Mouse (Mus musculus) lung, postnatal 0 days (tissue): ENCODE measurements around the gene Stab1. TPM values are rescaled to one million over a fixed set of nuclear protein-coding genes. Genes with fewer than 3 reads are reported as not detected.

ENCODE experiments used
- ATAC-seq: fragments of 200-750 bp; cut with Nextera tagmentation; 2 replicates; pipeline ENCODE4 v1.8.0; 2017; ENCODE audit warnings: moderate library complexity
- DNase-seq: peaks from one replicate; pipeline ENCODE4 v3.0.0-alpha.2; 2016; ENCODE audit warnings: low spot score
- H3K27ac ChIP-seq: fragments of 300-500 bp; sonication (generic); 2 replicates; pipeline ENCODE4 v1.5.1; 2014; ENCODE audit warnings: antibody characterized with exemption, mild to moderate bottlenecking, low read length, mixed read lengths
- H3K27me3 ChIP-seq: fragments of 300-500 bp; sonication (generic); replicated peaks from 2 replicates; pipeline ENCODE4 v1.6.1; 2014; ENCODE audit warnings: low read length, mixed read lengths; ENCODE audit not compliant: insufficient read depth
- H3K36me3 ChIP-seq: fragments of 300-500 bp; sonication (generic); 2 replicates; pipeline ENCODE4 v1.6.1; 2014; ENCODE audit warnings: low read length, mixed read lengths; ENCODE audit not compliant: insufficient read depth
- H3K4me1 ChIP-seq: fragments of 300-500 bp; sonication (generic); 2 replicates; pipeline ENCODE4 v1.6.1; 2014; ENCODE audit warnings: antibody characterized with exemption, low read depth, low read length, mixed read lengths; ENCODE audit not compliant: insufficient read depth
- H3K4me2 ChIP-seq: fragments of 300-500 bp; sonication (generic); replicated peaks from 2 replicates; pipeline ENCODE4 v1.6.1; 2014; ENCODE audit warnings: low read depth, mild to moderate bottlenecking, low read length, moderate library complexity, mixed read lengths
- H3K4me3 ChIP-seq: fragments of 300-500 bp; sonication (generic); 2 replicates; pipeline ENCODE4 v1.5.1; 2014; ENCODE audit warnings: low read depth, low read length
- H3K9ac ChIP-seq: fragments of 300-500 bp; sonication (generic); replicated peaks from 2 replicates; pipeline ENCODE4 v1.6.1; 2014; ENCODE audit warnings: low read depth, mild to moderate bottlenecking
- H3K9me3 ChIP-seq: fragments of 300-500 bp; sonication (generic); 2 replicates; pipeline ENCODE4 v1.6.1; 2016; ENCODE audit warnings: low read length, mixed read lengths
- CTCF ChIP-seq: IDR thresholded peaks from 2 replicates; pipeline ENCODE4 v1.5.1; 2016; ENCODE audit warnings: antibody characterized with exemption, mild to moderate bottlenecking
- EP300 ChIP-seq: IDR thresholded peaks from 2 replicates; pipeline ENCODE4 v1.6.1; 2016; ENCODE audit warnings: antibody characterized with exemption, mild to moderate bottlenecking, control low read depth
- WGBS: fragments of 180-500 bp; shearing (Covaris S2); extraction: QIAGEN DNeasy Blood & Tissue Kit; methylation state at CpG from one replicate; pipeline ENCODE4 v1.1.7; 2014; 5-methylcytosine and 5-hydroxymethylcytosine counted together
- polyA plus RNA-seq: library from polyadenylated mRNA; unstranded; fragments of >200 nt; fragmentation: Nextera tagmentation; extraction: Ambion mirVana; gene quantifications from 2 replicates; pipeline ENCODE4 v1.2.1, GENCODE M21; 2015

Gene Stab1
- polyA plus RNA-seq, 1 experiment from 2014 or later = 32.4 TPM

DNA sequence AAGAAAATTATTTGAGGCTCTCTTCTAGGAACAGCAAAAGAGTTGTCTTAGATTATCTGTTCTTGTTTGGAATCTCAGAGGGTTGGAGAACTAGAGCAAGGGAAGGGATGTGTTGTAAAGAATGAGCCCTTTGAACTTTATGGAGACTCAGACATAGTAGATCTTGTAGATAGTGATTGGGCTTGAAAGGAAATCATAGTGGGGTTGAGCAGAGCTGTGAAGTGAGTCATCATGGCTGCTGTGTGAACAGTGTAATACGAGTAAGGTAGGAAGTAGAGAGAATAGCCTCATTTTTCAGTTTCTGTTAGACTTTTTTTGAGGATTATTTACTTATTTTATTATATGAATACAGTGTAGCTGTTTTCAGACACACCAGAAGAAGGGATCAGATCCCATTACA, 78.5 kb downstream of the Stab1 start:
- Histone ChIP-seq H3K9me3 (no peaks in the 10 kb centered on the region), H3K27me3 (no peaks in the 10 kb centered on the region), H3K4me2 (no peak overlapping the region), H3K4me1 (no peaks in the 10 kb centered on the region), H3K27ac (no peak overlapping the region), H3K4me3 (no peak overlapping the region), H3K9ac (no peak overlapping the region), H3K36me3 (peaks cover 26% of the 10 kb centered on the region; the same call in 1 of the 2 replicates)
- DNase-seq (no peak), ATAC-seq (no peak)
- TF ChIP-seq EP300 = no peak
- no peak for TF ChIP-seq CTCF
- WGBS = 64% methylated on average over 1 of the region's 1 CpGs

Other genes starting within 250 kb of the Stab1 start
- 2.2 and 2.5 TPM in 2 replicates for gene Itih3, start 244.9 kb downstream of the Stab1 start, polyA plus RNA-seq
- 0.81 and 1.1 TPM in 2 replicates for gene Itih1, start 225.4 kb downstream of the Stab1 start, polyA plus RNA-seq
- gene Nek4, start 217.3 kb downstream of the Stab1 start, polyA plus RNA-seq = 4.7 and 4.9 TPM in 2 replicates
- 42.4 and 48.9 TPM in 2 replicates for gene Glt8d1, start 167.2 kb downstream of the Stab1 start, polyA plus RNA-seq
- 467 and 493 TPM in 2 replicates for gene Spcs1, start 167.0 kb downstream of the Stab1 start, polyA plus RNA-seq
- 59.8 and 73.1 TPM in 2 replicates for gene Pbrm1, start 149.5 kb downstream of the Stab1 start, polyA plus RNA-seq
- 29.5 and 31.9 TPM in 2 replicates for gene Gnl3, start 149.5 kb downstream of the Stab1 start, polyA plus RNA-seq
- gene Smim4, start 39.7 kb downstream of the Stab1 start, polyA plus RNA-seq = 109 and 118 TPM in 2 replicates
- 148 and 162 TPM in 2 replicates for gene Nt5dc2, start 37.6 kb downstream of the Stab1 start, polyA plus RNA-seq
- 77.2 and 87.2 TPM in 2 replicates for gene Tnnc1, start 39.7 kb upstream of the Stab1 start, polyA plus RNA-seq
- gene Nisch, start 48.3 kb upstream of the Stab1 start, polyA plus RNA-seq = 196 and 224 TPM in 2 replicates
- 4.7 and 5.7 TPM in 2 replicates for gene Sema3g, start 49.2 kb upstream of the Stab1 start, polyA plus RNA-seq
- 17.7 and 18.8 TPM in 2 replicates for gene Phf7, start 82.7 kb upstream of the Stab1 start, polyA plus RNA-seq
- 38.1 and 38.7 TPM in 2 replicates for gene Bap1, start 82.8 kb upstream of the Stab1 start, polyA plus RNA-seq
- gene Dnah1, start 155.3 kb upstream of the Stab1 start, polyA plus RNA-seq = 0.53 and 0.67 TPM in 2 replicates
- gene Capn7, start 168.0 kb upstream of the Stab1 start, polyA plus RNA-seq = 23.1 and 25.1 TPM in 2 replicates